Mouse (Mus musculus): ENCODE data around the gene Habp4. TPM values are rescaled to one million over a fixed set of nuclear protein-coding genes. Genes with fewer than 3 reads are reported as not detected.

Gene Habp4
- total and polyA plus RNA-seq, 2 experiments: 37.7 to 38.4 TPM

DNA sequence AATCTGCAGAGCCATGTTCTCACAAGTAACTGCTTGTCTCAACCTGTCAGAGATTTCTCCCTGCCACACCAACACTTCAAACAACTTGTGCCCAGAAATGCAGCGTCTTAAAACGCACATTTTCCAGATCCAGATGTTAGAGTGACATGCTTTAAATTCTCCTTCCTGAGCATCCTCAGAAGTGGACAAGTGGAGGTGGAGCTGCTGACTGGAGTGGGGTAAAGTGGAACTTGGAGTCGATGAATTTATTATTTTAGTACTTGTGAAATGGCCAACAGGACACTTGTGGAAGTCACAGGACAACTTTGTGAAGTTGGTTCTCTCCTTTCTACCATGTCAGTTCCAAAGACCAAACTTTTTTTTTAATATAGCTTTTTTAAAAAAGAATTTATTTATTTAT, 64.1 kb downstream of the Habp4 start:
- DNase-seq (ENCODE audit: extremely low read depth, low read depth, low spot score): no peak
- H3K27ac ChIP-seq (replicated peaks; ENCODE audit: insufficient read depth, low read depth, low read length): no peak overlapping the region
- H3K79me2 ChIP-seq (ENCODE audit: control insufficient read depth, insufficient read depth, low read length): no peaks in the 10 kb centered on the region; the same call in 1 of the 2 replicates
- H3K4me3 ChIP-seq (ENCODE audit: insufficient read depth, low read depth, low read length): no peak overlapping the region
- TF ChIP-seq POLR2A (IDR thresholded peaks at IDR 0.05; ENCODE audit: extremely low read depth, insufficient read depth, low read length): no peak
- TF ChIP-seq CTCF (IDR thresholded peaks at IDR 0.05; ENCODE audit: low read depth, low read length): no peak
- no peaks in the 10 kb centered on the region; the same call in none of the 2 replicates for H3K4me1 ChIP-seq (ENCODE audit: control insufficient read depth, insufficient read depth, low read length)
- no peak overlapping the region for H3K9ac ChIP-seq (ENCODE audit: low read depth, low read length)
- H3K27me3 ChIP-seq (ENCODE audit: control insufficient read depth, insufficient read depth, low read length): no peaks in the 10 kb centered on the region
- 96% methylated on average over 3 of the region's 3 CpGs for WGBS
- peaks cover 17% of the 10 kb centered on the region for H3K36me3 ChIP-seq (ENCODE audit: control insufficient read depth, insufficient read depth, low read length)

DNA sequence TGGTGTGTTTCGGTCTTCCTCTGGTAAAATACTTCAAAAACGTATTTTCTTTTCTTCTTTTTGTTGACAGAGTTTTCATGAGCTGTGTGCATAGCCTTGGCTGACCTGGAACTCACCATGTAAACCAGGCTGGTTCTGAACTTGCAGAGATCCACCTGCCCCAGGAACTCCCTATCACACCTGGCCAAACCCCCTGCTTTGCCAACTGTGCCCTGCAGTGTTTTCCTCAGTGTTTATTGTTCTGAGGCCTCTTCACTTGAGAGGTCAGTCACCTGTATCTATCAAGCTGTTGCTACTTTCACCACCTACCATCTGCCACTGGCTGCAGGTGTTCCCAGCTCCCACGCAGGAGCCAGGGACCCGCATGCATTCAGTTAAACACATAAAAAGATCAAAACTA, 65.1 kb downstream of the Habp4 start:
- Histone ChIP-seq H3K27ac (replicated peaks; ENCODE audit: insufficient read depth, low read depth, low read length) (no peak overlapping the region), H3K36me3 (ENCODE audit: control insufficient read depth, insufficient read depth, low read length) (peaks cover 17% of the 10 kb centered on the region), H3K4me1 (ENCODE audit: control insufficient read depth, insufficient read depth, low read length) (no peaks in the 10 kb centered on the region; the same call in none of the 2 replicates), H3K79me2 (ENCODE audit: control insufficient read depth, insufficient read depth, low read length) (peaks cover 4% of the 10 kb centered on the region; the same call in 1 of the 2 replicates), H3K4me3 (ENCODE audit: insufficient read depth, low read depth, low read length) (no peak overlapping the region), H3K9ac (ENCODE audit: low read depth, low read length) (no peak overlapping the region), H3K27me3 (ENCODE audit: control insufficient read depth, insufficient read depth, low read length) (no peaks in the 10 kb centered on the region)
- TF ChIP-seq POLR2A (IDR thresholded peaks at IDR 0.05; ENCODE audit: extremely low read depth, insufficient read depth, low read length) (no peak), CTCF (IDR thresholded peaks at IDR 0.05; ENCODE audit: low read depth, low read length) (no peak)
- DNase-seq (ENCODE audit: extremely low read depth, low read depth, low spot score): peak; percentile 51
- WGBS: 66% methylated on average over 4 of the region's 4 CpGs

DNA sequence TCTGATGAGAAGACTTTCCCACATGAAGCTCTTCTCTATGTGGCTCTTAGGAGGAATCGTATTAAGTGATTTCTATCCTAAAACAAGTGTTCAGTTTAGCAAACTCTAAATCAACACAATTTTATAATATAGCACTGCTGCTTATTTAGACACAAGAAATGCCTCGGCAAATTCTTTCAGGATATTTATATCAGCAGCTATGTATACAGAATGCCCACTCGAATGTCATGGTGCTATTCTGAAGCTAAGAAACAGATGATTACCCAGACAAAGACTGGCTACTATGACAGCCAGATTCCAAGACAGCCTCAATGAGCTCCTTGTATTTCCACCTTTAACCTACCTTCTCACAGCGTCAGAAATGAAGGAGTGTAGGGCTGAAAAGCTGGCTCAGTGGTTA, 71.5 kb downstream of the Habp4 start:
- Histone ChIP-seq H3K27me3 (ENCODE audit: control insufficient read depth, insufficient read depth, low read length) (no peaks in the 10 kb centered on the region), H3K4me1 (ENCODE audit: control insufficient read depth, insufficient read depth, low read length) (peaks cover 21% of the 10 kb centered on the region), H3K27ac (replicated peaks; ENCODE audit: insufficient read depth, low read depth, low read length) (no peak overlapping the region), H3K4me3 (ENCODE audit: insufficient read depth, low read depth, low read length) (no peak overlapping the region), H3K9ac (ENCODE audit: low read depth, low read length) (no peak overlapping the region), H3K36me3 (ENCODE audit: control insufficient read depth, insufficient read depth, low read length) (peaks cover 6% of the 10 kb centered on the region; the same call in 1 of the 2 replicates), H3K79me2 (ENCODE audit: control insufficient read depth, insufficient read depth, low read length) (peaks cover 17% of the 10 kb centered on the region; the same call in 1 of the 2 replicates)
- TF ChIP-seq CTCF (IDR thresholded peaks at IDR 0.05; ENCODE audit: low read depth, low read length) (no peak), POLR2A (IDR thresholded peaks at IDR 0.05; ENCODE audit: extremely low read depth, insufficient read depth, low read length) (no peak)
- WGBS: 95% methylated on average over 4 of the region's 4 CpGs
- DNase-seq (ENCODE audit: extremely low read depth, low read depth, low spot score): no peak

DNA sequence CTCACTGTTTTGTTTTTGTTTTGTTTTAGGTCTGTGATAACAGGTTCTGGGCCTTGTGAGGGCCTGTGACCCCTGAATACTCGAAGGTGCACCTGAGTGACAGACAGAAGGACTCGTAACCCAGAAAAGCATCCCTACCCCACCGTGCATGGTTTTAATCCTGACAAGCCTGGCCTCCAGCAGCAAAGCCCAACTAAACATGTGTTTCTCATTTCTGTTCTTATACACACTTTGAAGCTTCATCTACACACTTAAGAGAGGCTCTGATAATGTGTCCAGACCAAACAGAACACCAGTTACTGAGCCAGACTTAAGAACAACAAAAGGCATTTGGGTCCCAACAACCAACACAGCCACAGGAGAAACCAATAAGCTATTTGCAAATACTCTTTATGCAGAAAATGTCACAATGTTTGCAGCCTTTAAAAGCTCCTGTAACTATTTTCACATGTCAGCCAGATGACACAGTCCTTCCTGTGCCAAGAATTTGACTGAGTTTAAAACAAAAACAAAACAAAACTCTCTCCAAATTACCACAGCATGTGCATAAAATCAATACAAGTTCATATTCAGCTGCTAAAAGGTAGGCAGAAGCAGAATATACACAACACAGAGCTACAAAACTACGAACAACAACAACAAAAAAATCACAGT, 73.6 kb downstream of the Habp4 start:
- peak overlapping the region; percentile 97 for H3K27ac ChIP-seq (replicated peaks; ENCODE audit: insufficient read depth, low read depth, low read length)
- 47% methylated on average over 4 of the region's 4 CpGs for WGBS
- TF ChIP-seq CTCF (IDR thresholded peaks at IDR 0.05; ENCODE audit: low read depth, low read length) (no peak), POLR2A (IDR thresholded peaks at IDR 0.05; ENCODE audit: extremely low read depth, insufficient read depth, low read length) (no peak)
- H3K27me3 ChIP-seq (ENCODE audit: control insufficient read depth, insufficient read depth, low read length): no peaks in the 10 kb centered on the region
- H3K79me2 ChIP-seq (ENCODE audit: control insufficient read depth, insufficient read depth, low read length): peaks cover 17% of the 10 kb centered on the region; the same call in 1 of the 2 replicates
- H3K4me1 ChIP-seq (ENCODE audit: control insufficient read depth, insufficient read depth, low read length): peaks cover 27% of the 10 kb centered on the region
- H3K36me3 ChIP-seq (ENCODE audit: control insufficient read depth, insufficient read depth, low read length): peaks cover 9% of the 10 kb centered on the region; the same call in 1 of the 2 replicates
- H3K4me3 ChIP-seq (ENCODE audit: insufficient read depth, low read depth, low read length): no peak overlapping the region
- peak; percentile 95 for DNase-seq (ENCODE audit: extremely low read depth, low read depth, low spot score)
- H3K9ac ChIP-seq (ENCODE audit: low read depth, low read length): peak overlapping the region; percentile 52; the same call in 1 of the 2 replicates

DNA sequence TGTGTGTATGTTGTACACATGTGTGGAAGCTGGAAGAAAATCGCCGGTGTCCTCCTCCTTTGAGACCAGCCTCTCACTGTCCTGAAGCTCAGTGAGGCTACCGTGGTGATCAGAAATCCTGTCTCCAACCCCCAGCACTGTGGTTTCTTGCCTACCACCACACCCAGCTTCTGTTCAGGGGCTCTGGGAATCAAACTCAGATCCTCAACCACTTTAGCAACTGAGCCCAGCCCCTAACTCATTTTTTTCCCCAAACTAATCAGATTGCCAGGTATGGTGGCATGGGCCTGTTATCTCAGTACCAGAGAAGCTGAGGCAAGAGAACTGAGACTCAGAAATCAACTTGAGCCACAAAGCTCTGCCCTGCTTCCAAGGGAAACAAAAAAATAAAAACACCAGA, 74.2 kb downstream of the Habp4 start:
- WGBS: 24% methylated on average over 3 of the region's 3 CpGs
- peaks cover 9% of the 10 kb centered on the region; the same call in 1 of the 2 replicates for H3K36me3 ChIP-seq (ENCODE audit: control insufficient read depth, insufficient read depth, low read length)
- peak overlapping the region; percentile 89 for H3K27ac ChIP-seq (replicated peaks; ENCODE audit: insufficient read depth, low read depth, low read length)
- DNase-seq (ENCODE audit: extremely low read depth, low read depth, low spot score): no peak
- H3K79me2 ChIP-seq (ENCODE audit: control insufficient read depth, insufficient read depth, low read length): peaks cover 17% of the 10 kb centered on the region; the same call in 1 of the 2 replicates
- H3K4me3 ChIP-seq (ENCODE audit: insufficient read depth, low read depth, low read length): no peak overlapping the region
- TF ChIP-seq POLR2A (IDR thresholded peaks at IDR 0.05; ENCODE audit: extremely low read depth, insufficient read depth, low read length) (no peak), CTCF (IDR thresholded peaks at IDR 0.05; ENCODE audit: low read depth, low read length) (no peak)
- H3K27me3 ChIP-seq (ENCODE audit: control insufficient read depth, insufficient read depth, low read length): no peaks in the 10 kb centered on the region
- no peak overlapping the region for H3K9ac ChIP-seq (ENCODE audit: low read depth, low read length)
- peaks cover 27% of the 10 kb centered on the region for H3K4me1 ChIP-seq (ENCODE audit: control insufficient read depth, insufficient read depth, low read length)

Other genes starting within 250 kb of the Habp4 start
- not detected in 2 replicates for gene Hsd17b3, start 72.6 kb upstream of the Habp4 start, total RNA-seq (2014; rRNA removed)
- 0.39 TPM in 1 of 2 replicates, not detected in the other for gene Hsd17b3, start 72.6 kb upstream of the Habp4 start, polyA plus RNA-seq (2012; rRNA removed)
- 48.8 and 49.7 TPM in 2 replicates for gene Slc35d2, start 32.5 kb upstream of the Habp4 start, total RNA-seq (2014; rRNA removed)
- gene Slc35d2, start 32.5 kb upstream of the Habp4 start, polyA plus RNA-seq (2012; rRNA removed): 33.1 and 33.7 TPM in 2 replicates
- gene Zfp367, start 8.6 kb upstream of the Habp4 start, total RNA-seq (2014; rRNA removed): 21.8 and 22.8 TPM in 2 replicates
- gene Zfp367, start 8.6 kb upstream of the Habp4 start, polyA plus RNA-seq (2012; rRNA removed): 4.0 and 5.3 TPM in 2 replicates
- gene Cdc14b, start 113.5 kb downstream of the Habp4 start, total RNA-seq (2014; rRNA removed): 31.7 and 35.8 TPM in 2 replicates
- 6.7 and 7.6 TPM in 2 replicates for gene Cdc14b, start 113.5 kb downstream of the Habp4 start, polyA plus RNA-seq (2012; rRNA removed)
- 83.4 and 84.2 TPM in 2 replicates for gene Aaed1, start 150.9 kb downstream of the Habp4 start, total RNA-seq (2014; rRNA removed)
- 20.8 and 21.1 TPM in 2 replicates for gene Aaed1, start 150.9 kb downstream of the Habp4 start, polyA plus RNA-seq (2012; rRNA removed)
- gene Ctsl, start 209.1 kb downstream of the Habp4 start, total RNA-seq (2014; rRNA removed): 624 and 654 TPM in 2 replicates
- 252 and 300 TPM in 2 replicates for gene Ctsl, start 209.1 kb downstream of the Habp4 start, polyA plus RNA-seq (2012; rRNA removed)